Mouse (Mus musculus) MEL (cell line): ENCODE measurements at regions not wholly inside any gene's neighbourhood (a gene's known extent, or its start where the extent isn't known, plus 50 kb on each side); places are given as distances from the start of the nearest gene placed in this dataset.

Source experiments
- CTCF ChIP-seq, 3 experiments: IDR thresholded peaks in 2 of 3; conservative IDR thresholded peaks in 1 of 3; 2 replicates each; pipeline ENCODE4 v1.5.1; 2011 to 2012; ENCODE audit warnings: low read length in 3 of 3, low read depth in 2 of 3, mild to moderate bottlenecking in 2 of 3, improper control_type of control experiment in 1 of 3, inconsistent platforms in 1 of 3, mixed read lengths in 1 of 3, moderate library complexity in 1 of 3; ENCODE audit not compliant: control insufficient read depth in 1 of 3, insufficient read depth in 1 of 3, poor library complexity in 1 of 3, severe bottlenecking in 1 of 3
- MAX ChIP-seq: IDR thresholded peaks from 2 replicates; pipeline ENCODE4 v1.6.1; 2011; ENCODE audit warnings: low read length, improper control_type of control experiment
- MEF2A ChIP-seq: IDR thresholded peaks from 2 replicates; pipeline ENCODE4 v1.6.1; 2014; ENCODE audit warnings: low read depth, mild to moderate bottlenecking, inconsistent platforms, low read length, improper control_type of control experiment; ENCODE audit not compliant: poor library complexity, insufficient replicate concordance, severe bottlenecking; ENCODE audit errors: extremely low read depth

- no peak for TF ChIP-seq MAX
- no peak for TF ChIP-seq MEF2A
- TF ChIP-seq CTCF (IDR thresholded peaks at IDR 0.05 in 2 of 3, conservative IDR thresholded peaks at IDR 0.05 in 1 of 3; ENCODE audit: control insufficient read depth in 1 of 3, insufficient read depth in 1 of 3, low read depth in 2 of 3, low read length in 3 of 3, poor library complexity in 1 of 3, severe bottlenecking in 1 of 3) = no peak
Measured at GRCm38 (mm10) chr12:27083645-27084550, 258.5 kb downstream of the Sox11 start.
